Mouse (Mus musculus) right cerebral cortex, postnatal 4 days (tissue): ENCODE measurements around the gene Olfr1341.

Experiments
- DNase-seq: peaks from one replicate; pipeline ENCODE4 v3.0.0-alpha.2; 2022

Gene Olfr1341

GRCm38 (mm10) chr4:118703223-118703622 lies at the start of gene Olfr1341:
Olfr1341 (plus strand) TSS chr4:118703523.
- DNase-seq, result no peak

DNA sequence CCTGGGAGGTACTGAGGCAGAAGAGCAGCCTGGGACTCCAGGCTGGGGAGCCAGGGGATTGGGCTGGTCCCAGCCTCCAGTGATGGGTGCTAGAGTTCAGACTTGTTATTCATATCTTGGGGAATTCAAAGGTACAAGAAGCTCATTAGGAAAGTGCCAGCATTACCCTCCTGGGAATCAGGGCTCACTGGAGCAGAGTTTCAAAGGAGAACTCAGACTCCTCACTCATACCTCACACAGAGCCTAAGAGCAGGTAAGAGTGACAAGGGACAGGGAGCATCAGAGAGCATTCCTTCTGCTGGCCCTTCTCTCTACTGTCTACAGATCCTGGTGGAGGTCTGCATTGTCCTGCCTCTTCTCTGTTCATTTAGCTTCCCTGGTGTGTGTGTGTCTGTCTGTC lies 44.7 kb upstream of the Olfr1341 start, which contains the start of gene Olfr62:
Gene Olfr62, plus strand, starts transcription at position 301 of the 400 bp plus-strand sequence.
- DNase-seq, result no peak

DNA sequence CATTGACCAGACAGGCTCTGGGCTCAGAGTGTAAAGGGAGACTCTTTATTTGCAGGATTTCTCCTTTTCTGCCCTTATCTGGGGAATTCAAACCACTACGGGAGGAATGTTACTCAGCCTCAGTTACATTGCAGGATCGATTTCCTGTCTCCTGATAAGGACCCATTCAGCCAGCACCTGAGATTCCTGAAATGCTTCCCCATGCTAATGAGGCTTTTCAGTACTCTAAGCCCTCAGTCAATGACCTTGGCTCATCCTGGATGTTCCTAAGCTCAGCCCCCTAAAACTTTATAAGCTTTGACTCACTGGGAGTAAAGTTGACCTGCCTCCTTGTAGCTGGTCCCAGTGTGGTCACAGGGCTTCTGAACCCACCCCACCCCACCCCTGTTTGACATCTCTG lies 16.2 kb upstream of the Olfr1341 start:
- DNase-seq, result no peak

DNA sequence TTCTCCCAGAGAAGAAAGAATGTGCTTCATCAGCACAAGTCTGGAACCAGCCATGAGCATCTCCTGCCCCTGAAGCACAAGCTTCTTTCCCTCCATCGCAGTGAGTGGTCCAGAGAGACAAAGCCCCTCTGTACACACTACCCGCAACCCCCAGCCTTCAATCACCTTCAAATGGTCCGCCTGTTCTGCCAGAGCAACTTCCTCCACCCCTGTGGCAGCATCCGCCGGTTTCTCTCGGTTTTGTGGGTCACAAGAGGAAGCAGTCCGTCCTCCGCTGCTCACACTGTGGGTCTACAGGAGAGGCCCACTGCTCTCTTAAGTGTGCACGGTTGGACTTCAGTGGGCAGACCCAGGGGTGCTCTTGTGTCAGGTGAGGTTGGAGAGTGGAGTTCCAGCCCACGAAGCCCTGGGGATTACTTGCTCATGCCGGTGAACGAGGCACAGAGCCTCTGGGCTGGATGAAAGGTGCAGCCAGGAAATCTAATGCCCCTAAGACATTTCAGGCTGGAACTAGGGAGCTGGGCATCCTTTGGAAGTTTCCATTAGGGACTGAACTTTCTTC lies 10.8 kb upstream of the Olfr1341 start, which contains the start of gene Olfr1342:
Gene Olfr1342, minus strand, starts transcription at position 345 of the 562 bp plus-strand sequence.
- no peak for DNase-seq

DNA sequence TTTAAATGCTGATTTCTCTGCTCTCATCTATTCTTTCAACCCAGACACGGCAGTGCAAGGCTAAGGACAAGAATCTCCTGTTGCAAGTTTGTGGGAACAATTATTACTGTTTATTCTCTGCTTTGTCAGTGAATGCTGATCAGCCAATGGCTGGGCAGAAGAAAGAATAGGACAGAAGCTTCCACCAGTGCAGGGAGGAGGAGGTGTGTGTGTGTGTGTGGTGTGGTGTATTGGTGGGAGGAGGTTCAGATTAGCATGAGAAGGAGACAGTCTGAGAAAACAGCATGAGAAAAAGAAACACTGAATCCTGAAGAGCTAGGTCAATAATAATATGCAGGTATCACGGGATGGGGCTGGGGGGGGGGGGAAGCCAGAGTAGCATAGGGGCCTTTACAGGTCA lies 9.5 kb upstream of the Olfr1341 start:
- no peak for DNase-seq

- no peak for DNase-seq
Observed at GRCm38 (mm10) chr4:118708086-118708485, 4.8 kb downstream of the Olfr1341 start.

DNA sequence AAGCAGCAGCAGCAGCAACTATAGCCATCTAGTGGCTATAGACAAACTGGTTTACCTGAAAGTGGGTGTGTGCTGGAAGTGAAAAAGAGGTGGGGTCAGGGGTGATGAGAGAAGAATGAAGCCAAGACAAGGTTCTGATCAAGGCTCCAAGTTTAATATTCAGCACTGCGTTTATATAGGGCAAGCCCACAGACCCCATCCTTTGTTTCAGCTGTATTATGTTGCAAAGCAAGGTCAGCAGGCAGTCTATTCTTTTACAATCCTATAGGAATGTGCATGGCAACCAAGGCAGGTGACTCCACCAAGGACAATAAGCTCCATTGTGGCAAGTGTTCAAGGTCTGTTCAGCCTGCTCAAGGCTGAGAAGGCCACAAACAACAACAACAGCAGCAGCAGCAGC lies 8.3 kb downstream of the Olfr1341 start:
- no peak for DNase-seq

DNA sequence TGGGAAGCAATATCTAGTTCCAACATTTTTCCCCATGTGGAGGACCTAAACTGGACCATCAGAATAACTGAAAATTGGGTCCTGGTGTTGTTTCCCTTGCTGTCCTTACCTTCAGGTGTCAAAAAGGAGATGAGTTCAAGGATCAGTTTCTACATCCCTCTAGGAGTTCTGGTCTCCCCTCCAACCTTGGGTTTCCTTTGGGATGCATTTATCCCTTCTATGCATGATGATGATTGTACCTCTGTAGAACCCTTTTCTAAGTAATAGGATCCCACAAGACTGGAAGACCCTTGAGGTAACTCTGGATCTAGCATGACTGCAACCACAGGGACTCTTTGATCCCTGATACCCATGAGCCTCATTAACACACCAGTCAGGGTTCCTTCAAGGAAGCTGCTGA lies 16.5 kb downstream of the Olfr1341 start, which contains the start of gene Olfr1340:
Gene Olfr1340, plus strand, starts transcription at position 301 of the 400 bp plus-strand sequence.
- no peak for DNase-seq

DNA sequence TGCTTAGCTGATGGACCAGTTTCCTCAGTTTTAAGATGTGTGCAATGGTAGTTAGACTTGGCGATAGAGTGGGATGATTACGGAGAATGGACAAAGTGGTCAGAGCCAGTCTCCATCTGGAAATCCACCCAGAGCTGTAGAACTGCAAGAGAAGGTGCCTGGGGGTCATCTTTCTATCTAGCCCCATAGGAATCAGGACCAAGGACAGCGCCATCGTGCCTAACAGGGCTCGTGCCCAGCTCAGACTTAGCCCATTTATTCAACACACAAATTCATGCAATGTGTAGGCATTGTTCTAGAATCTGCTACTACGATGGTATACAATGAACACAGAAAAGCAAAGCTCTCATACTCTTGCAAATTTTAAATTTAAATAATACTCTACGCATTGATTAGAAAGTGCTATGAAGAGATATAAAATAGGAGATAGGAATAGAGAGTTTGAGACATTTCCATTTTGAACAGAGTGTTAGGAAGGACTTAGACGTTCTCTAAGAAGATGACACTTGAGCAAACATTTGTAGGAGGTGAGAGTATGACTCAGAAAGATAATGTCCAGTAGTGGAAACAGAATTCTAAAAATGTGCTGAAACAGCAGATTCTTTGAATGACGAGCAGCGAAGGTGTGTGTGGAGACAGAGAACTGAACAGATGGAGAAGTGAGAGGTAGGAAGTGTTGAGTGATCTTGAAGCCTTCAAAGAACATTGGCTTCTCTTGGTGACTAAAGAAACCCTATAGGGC lies 18.6 kb downstream of the Olfr1341 start:
- no peak for DNase-seq

DNA sequence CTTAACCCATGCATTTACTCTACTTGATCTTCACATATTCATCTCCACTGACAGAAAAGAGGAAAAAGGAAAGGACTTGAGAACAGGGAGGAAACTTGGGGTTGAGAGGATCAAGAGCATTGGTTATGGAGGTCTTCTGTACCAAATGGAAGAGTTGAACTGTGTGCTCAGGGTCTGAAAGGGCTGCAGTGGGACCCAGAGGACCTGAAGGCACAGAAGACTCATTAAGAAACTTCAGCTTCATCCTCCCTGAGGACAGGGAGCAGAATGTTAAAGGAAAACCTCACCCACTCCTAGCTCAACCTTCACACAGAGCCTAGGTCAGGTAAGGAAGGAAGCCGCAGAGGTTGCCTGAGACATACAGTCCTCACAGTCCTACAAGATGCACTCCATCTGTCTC lies 28.6 kb downstream of the Olfr1341 start, which contains the start of gene Olfr1339:
Gene Olfr1339, plus strand, starts transcription at position 301 of the 400 bp plus-strand sequence.
- DNase-seq, result no peak

GRCm38 (mm10) chr4:118739574-118739973 lies 36.3 kb downstream of the Olfr1341 start:
- DNase-seq, result no peak

DNA sequence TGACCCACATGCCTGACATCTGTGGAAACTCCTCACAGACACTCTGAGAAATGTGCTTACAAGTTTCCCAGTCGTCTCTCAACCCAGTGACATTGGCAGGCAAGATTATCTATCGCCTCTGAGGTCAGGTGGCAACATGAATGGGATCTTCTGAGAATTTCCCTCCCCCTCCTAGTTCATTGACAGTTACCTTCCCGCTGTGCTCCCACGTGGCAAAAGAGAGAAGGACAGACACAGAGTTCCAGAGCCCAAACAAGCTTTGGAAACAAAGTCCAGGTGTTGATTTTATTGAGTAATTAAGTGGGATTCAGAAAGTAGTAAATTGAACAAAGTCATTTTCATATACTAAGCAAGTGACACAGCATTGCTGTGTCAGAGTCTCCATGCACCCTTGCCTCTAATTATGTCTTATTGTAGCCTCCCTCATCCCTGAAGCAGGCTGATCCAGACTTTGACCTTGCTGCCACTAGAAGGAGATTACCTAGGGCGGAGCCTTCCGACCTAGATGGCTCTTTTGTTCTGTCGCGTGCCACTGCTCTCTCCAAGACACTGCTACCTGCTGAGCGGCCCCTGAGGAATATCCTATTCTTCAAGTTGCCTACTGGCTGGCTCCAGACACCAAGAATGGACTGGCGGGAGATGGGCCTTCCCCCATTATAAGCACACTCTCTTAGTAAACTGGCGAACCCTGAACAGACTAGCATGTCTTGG lies 37.8 kb downstream of the Olfr1341 start:
- DNase-seq, result no peak

DNA sequence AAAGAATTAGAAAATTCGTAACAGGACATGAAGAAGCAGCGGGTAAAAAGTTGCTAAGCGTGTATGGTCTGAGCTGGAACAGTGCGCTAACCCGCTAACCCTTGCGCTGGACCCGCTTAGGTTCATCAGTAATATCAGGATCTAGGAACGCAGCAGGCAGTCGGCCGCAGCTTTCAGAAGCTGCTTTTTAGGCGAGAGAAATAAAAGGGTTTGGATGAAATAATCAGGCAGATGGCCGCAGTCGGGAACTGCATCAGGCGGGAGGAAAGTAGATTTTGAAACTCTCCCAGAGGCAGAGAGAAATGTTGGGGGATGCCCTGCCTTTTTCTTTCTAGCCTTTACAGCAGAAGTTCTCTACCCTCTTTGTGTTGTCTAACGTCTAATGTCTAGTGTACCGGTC lies 38.6 kb downstream of the Olfr1341 start:
- DNase-seq, result no peak

- no peak for DNase-seq
Observed at GRCm38 (mm10) chr4:118758637-118759036, 55.3 kb downstream of the Olfr1341 start, which contains the start of gene Olfr1338. Olfr1338 (minus strand) TSS chr4:118758737.
